Mouse (Mus musculus) frontal cortex, postnatal 25 days (tissue): Measurements from ENCODE around the gene Sema5b.
A peak's percentile ranks its signal among the peaks of the same experiment; 100 is the strongest.

Experiments
- DNase-seq, 2 experiments: peaks; one replicate each; pipeline ENCODE4 v3.0.0; 2022; ENCODE audit warnings: low spot score in 2 of 2

Gene Sema5b

DNA sequence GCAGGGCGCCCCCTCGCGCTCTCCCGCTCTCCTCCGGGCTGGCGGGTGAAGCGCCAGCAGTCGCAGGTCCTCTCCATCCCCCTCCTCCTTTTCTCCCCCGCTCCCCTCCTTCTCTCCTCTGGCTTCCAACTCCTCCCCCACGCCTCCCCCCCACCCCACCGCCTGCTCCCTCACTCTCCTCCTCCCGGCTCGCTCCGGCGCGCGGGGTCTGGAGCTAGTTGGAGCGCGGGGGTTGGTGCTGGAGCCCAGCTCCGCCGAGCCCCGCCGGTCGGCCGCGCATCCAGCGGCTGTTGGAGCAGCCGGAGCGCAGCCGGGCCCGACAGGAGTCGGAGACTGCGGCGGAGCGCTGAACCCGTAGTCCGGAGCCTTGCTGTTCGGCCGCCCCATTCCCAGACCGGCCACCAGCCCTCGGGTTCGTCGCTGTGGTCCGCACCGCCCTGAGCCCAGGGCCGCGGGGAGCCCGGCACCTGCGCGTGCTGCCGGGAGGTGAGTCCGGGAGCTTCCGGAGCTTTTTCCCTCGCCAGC, at the start of gene Sema5b:
Gene Sema5b, plus strand, starts transcription at position 29 of the 525 bp plus-strand sequence.
- DNase-seq: peak; percentile 14 to 36

DNA sequence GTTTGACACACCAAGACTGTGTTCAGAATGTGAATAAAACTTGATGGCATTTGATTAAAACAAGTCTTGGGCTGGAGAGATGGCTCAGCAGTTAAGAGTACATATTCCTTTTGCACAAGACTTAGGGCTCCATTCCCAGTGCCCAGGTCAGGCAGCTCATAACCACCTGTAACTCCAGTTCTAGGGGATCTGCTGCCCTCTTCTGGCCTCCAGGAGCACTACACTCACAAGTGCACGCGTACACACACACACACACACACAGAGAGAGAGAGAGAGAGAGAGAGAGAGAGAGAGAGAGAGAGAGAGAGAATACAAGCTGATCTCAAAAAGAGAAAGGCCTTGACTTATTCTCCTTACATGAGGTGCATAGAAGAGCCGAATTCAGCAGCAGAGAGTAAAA, 40.6 kb upstream of the Sema5b start:
- DNase-seq: no peak

DNA sequence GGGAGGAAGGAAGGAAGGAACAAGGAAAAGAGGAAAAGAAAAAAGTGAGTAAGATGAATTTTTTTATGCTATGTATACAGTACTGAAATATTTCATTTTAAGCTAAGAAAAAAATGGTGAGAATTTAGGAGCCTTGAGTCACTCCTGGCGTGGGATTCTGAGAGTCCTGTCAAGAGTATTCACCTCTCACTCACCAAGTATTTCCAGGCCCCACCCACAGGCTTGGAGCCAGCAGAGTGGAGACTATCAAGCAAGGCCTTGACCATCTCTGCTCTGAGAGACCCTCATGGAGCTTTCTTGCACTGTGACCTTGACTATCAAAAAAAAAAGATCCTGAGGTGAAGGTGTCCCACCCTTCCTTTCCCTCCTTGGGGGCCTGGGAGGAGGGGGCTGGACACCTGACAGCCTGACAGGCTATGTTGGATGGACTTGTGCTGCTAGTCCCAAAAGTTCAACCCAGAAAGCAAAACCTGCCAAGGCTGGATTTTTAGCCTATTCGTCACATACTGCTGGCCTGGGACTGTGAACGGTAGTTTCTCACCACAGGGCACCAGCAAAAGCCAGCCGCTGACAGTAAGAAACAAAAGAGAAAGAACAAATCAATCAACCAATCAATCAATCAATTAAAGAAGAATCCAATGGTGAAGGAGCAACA, 39.7 kb upstream of the Sema5b start:
- no peak for DNase-seq

DNA sequence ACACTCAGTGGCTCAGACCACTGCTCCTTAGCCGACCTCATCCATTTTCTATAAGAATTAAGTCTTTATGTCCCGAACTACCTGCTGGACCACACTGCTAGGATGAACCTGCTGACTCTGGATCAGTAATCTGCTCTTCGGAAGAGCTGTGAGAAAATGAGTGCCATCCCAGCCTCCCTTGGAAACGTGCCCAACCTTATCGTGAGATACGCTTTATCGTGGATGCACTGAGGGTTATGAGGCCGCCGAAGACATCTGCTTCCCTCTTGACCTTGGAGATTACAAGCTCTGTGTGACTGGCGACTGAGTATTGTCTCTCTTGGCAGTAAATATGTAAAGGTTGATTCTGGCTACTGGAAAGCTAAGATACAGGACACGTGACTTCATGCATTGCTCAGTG, 38.5 kb upstream of the Sema5b start:
- no peak for DNase-seq

DNA sequence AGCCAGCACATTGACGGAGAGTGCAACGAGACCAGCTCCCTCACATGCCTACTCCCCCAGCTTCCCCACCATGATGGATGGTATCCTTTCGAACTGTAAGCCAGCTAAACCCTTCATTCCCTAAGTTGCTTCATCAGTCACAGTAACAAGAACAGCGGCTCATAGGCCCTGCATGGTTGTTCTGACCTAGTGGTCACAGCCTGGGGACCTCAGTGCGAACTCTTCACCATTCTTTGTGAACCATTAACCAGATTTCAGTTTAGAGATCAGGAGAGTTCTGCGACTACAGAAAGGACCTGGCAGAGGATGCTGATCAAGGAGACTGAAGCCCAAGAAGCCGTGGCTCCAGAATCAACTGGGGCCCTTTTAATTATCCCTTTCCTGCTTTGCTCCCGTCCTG, 36.7 kb upstream of the Sema5b start:
- no peak for DNase-seq

DNA sequence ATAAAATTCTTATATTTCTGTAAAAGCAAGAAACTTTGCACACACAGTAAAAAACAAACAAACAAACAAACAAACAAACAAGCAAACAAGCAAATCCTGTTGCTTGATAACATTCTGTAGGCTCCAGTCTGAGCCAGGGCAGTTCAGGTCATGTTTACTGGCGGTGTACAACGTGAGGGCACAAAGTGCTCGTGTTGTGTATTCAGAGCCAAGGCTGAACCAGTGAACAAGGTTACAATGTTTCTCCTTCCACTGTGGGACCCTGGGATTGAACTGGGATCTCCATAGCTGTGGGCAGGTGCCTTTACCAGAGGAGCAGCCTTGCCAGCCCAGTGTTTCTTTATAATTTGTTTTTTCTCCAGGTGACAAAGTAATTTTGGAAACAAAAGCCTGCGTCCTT, 35.2 kb upstream of the Sema5b start:
- DNase-seq: no peak

DNA sequence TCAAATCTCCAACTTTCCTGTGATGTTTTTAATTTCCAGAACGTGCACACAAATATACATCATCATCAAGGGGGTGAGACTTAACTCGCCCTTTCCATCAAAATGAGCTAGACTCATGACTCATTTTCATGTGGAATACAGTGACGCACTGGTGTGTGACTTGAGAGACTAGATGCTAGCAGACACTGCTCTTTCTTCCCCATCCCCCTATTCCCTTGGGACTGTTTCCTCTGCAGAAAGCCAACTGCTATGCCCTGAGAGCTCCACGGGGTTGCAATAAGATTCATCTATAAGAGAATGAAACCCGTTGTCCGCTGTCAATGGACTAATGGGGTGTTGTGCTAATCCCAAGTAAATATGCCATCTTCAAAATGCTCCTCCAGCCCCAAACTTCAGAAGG, 32.4 kb upstream of the Sema5b start:
- no peak for DNase-seq

DNA sequence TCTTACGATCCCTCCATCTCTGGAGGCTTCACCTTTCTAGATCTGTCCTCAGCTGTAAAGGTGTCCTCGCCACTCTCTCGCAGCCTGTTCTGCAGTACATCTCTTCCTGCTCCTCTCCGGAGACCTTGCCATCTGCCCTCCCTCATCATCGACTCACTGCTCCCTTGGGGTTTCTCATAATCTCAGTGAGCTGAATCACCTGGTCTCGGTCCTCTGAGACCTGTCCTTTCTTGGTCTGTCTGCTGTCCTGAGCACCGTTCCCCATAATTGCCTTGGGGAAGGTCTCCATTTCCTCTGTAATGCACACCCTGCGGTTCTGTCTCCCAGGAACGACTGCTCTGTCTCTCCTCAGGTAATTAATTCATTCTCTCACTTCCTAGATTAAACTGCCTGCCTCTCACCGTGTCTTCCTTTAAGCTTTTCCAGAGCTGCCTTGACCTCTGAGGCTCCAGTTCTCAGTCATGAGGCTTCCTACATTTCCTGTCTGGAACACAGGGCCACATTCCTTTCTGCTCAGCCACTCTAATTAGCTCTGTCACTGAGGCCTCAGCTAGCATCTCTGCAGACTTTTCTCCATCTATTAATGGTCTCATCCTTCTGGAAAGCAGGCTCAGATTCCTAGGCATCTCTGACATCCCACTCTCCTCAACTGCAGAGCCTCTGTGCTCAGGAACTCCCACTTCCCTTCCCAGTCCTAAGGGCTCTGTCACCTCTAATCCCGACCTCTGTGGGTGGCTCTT, 31.4 kb upstream of the Sema5b start:
- no peak for DNase-seq

DNA sequence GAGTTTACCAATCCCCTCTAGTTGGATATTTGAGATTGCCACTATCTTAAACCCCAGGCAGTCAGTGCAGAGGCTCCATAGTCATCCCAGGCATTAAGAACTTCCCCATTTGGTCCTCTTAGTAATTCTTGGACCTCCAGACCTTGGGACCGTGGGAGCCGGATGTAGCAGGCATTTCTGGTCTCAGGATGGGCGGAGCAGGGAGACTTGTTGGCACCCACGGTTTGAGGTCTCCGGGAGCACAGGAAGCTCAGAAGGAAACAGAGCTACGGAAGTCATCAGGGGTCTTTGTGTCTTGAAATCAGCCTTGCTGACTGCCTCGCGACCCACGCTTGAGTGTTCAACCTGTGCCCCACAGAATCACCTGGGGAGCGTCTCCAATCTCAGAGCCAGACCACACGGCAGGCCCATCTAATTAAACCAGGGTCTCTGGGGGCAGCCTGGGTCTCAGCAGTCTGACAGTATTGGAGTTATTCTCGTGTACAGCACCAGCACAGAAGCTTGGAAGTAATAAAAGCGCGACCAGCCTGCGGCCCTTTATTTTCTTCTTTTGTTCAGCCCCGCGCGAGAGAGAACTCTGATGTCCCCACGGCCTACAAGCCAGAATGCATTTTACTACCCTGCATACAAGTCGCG, 24.9 kb upstream of the Sema5b start:
- DNase-seq: no peak

DNA sequence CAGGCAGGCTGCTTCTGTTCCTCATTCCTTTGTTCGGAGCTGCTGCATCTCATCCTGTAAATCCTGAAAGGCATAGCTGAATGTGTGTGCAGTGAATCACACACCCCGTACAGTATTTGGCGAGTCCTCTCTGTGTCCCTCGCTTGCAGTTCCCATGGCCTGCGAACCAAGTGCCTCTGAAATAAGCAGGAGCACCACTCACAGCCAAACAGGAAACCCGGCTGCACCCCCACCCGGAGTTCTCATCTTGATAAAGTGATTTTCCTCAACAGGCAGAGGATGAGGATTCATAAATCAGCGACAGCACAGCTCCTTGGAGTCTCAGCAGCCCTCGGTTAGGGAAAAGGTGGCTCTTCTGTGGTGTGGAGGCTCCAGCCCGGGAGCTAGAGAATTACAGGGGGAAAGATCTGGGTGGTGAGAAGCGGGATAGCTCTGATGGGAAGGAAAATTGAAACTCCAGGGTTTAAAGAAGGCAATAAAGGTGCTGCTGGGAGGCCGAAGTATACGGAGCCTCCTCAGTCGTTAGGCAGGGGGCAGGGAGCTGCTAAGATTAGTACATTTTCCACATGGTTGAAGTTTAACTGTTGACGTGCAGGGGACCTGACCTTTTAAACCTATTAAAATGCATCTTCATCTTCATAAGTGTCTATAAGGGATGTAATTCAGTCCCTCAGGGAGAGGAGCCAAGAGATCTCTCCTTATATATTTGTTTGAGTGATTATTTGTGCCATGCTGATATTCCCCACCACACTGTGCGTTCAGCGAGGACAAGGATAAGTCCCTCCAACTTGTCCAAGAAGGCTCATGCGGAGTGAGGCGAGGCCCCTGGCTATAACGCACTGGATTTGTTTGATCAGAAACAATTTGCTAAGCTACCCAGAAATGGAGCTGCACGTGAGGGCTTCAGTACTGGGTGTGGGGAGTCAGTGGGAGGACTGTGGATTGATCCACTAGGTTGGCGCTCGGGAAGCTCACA, 22.7 kb upstream of the Sema5b start:
- DNase-seq: no peak

DNA sequence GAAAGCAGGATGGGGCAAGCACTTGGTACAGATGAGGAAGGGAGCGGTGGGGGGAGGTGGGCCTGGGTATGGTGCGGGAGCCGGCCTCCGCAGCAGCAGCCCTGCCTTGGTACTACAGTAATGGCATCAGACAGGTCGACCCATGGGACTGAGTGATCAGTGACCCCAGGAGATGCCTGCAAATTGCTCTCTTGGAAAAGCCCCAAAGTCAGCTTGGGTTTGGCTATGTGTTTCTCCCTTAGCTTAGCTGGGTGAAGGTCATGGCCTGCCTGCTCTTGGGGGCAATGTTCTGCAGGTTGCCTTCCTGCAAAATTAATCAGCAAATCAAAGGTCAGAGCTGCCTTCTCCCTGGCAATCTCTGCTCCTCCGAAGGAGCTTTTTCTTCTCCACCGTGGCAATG, 21.7 kb upstream of the Sema5b start:
- DNase-seq: no peak

DNA sequence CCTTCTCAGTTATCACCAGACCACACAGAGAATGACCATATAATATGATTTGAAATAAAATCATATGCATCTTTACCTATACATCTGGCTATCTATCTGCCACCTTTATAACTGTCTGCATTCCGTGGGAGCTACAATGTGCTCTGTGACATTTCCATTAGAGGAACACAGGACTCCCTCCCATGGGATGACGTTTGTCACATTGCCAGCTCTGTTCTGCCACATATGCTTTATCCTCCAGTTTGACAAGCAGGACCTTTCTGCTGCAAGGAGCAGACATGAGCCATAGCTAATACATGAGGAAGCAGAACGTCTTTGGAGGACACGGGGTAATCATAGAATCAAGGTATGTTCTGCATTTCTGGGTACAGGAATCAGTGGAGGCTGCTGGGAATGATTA, 16.7 kb upstream of the Sema5b start:
- no peak for DNase-seq

DNA sequence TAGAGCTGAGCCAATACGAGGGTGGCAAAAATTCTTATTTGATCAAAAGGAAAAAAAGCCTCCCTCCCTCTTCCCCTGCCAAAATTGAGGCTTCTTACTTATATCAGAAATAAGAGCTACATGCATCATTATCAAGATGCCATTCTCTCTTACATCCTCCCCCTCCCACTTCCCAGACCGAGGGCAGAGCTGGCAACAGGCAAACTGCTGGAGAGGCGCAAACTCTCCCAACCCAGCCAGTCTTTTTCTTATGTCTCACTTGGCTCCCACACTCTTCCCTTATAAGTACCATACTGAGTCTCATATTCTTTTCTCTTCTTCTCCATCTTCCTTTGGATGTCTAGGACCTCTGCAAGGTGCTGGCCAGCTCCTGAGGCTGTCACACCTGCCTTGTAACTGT, 6.3 kb upstream of the Sema5b start:
- DNase-seq: no peak

DNA sequence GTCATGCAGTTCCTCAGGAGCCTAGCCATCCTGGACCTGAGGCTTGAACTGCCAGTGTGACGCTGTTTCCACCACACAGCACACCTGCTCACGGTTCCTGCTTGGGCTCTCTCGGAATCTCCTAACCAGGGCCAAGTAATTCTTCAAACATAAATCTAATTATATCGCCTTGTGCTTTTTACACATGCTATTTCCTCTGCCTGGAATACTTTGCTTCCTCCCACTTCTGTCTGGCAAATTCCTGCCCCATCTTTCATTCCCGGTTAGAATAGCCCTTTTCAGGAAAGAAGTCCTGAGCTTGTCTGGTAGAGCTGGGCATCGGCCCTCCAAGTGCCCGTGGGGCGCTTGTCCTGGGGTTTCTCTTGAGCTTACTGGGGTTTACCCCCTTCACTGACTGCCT, 3.3 kb upstream of the Sema5b start:
- DNase-seq: no peak

DNA sequence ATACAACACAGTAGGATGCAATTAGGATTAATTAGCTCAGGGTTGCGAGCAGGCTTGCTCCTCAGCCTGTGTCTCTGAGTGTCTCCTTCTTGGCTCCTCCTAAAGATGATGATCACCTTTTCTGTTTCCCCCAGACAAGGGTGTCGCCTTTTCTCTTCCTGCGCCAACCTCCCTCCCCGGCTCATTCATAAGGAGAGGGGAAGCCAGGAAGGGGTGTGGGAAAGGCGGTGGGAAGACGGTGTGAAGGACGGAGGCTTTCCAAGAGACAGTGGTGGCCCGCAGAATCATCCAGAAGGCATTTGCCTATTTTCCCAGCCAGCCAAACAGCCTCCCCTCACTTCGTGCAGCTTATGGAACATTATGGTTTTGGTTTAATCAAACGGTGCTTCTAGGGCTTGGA, 1.9 kb upstream of the Sema5b start:
- DNase-seq: no peak

DNA sequence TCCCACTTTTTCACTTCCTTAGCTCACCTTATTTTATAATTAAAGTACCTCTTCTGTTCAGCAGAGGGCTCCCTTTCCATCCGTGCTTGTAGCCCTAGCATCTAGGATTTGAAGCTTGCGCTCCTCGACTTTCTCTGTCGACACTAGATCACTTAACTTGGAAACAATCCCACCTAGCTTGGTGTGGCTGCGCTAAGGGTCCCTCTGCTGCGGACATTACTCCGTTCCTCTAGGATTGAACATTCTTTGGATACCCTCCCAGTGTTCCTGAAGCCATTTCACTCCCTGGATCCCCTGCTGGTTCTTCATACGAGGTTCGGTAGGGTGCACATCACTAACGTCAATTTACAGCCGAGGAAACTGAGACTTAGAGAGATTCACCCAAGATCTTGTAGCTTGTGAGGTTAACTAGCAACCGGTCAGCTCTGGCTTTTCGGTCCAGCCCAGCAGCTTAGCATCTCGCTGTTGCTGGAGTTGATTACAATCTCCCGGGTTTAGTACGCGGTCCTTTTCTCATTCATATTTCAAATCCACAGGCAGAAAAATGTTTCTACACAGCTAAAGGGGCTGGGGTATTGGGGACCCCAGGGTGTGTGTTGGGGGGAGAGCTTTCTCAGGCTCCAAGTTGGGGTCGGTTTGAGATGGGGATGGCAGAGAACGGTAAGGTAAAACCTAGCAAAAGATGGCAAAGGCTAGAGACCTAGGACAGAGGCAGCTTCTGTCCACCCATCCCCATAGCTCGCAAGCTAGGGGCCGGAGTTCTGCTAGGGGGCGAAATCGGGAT, 420 bp upstream of the Sema5b start:
- peak; percentile 18 to 28 for DNase-seq

DNA sequence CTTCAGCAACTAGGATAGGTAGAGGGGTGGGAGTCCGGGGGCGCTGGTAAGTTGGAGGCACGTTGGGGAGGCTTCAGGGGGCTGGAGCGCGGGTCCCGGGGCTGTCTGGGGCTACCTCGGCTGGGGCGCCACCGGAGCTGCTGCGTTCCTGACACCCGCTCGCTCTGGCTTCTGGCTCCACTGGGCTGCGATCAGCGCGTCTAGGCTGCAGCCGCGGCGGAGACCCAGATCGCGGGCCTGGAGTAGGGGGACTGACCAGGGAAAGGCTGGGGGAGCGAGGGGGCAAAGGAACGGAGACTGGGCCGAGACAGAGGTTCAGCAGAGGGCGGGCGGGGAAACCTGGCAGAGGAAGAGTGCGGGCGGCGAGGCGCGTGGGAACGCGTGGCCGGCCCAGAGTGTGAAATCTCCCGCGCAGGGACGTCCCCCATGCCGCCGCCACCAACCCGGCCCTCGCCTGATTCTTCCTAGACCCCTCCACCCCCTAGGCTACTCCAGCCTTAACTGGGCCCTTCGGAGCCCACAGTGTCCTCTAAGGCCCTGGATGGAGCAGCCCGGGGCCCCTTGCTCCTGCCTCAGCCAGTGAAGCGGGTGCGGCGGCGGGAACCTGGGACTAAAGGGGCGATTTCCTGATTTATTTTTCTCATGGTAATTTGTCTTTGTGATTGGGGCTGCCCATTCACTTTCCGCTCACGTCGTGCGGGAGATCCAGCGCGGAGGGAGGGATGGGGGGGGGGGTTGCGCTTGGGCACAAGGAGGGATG, 896 bp downstream of the Sema5b start:
- peak; percentile 7 to 8 for DNase-seq

DNA sequence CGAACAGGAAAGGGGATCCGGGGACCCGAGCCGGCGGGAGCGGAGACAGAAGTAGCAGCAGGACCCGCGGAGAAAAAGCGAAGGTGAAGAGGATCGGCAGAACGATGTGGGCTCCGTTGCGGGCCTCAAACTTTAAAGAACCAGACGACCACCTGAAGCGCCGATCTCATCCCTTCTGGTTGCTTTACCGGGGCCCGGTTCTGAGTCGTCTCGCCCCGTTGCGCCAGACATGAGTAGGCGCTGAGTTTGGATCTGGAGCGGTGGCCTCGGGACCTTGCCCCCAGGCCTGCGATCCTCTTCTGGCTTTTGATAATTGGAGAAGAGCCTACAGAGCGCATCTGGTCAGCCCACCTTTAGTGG, 1.5 kb downstream of the Sema5b start:
- DNase-seq: no peak

DNA sequence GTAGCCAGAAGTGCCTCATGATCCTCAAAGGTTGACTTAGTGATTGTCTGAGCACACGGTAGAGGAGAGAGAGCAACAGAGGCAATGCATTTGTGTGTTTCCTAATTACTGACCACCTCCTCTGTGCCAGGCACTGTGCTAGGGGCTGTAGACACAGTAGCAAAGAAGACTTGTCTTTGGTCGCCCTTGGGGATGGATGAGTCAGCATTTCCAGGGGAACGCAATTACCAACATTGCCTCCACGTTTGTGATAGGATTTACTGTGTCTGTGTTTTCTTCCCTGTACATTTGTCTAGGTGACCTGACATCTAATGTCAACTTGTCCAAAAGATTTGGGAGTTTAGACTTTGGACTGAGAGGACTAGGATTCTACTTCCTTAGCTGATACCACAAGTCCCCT, 4.8 kb downstream of the Sema5b start:
- DNase-seq: no peak

DNA sequence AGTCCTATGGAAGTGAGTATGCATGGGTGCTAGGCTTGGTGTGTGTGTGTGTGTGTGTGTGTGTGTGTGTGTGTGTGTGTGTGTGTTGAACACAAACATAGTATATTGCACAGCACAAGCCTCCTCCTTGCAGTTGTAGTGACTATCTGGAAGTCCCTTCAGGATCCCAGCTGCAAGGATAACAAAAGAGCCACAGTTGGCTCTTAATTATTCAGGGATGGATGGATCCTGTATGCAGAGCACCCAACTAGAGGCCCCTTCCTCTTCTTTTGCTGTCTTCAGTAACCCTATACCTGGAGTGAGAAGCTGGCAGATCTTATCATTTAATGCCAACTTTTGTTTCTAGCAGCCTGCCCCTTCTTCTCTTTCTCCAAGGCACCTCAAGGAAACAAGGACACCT, 7.0 kb downstream of the Sema5b start:
- DNase-seq: no peak
